Mouse (Mus musculus): ENCODE measurements around the gene Gpr171. TPM values are rescaled to one million over a fixed set of nuclear protein-coding genes. Genes with fewer than 3 reads are reported as not detected.
"Not testable (repeated sequence)": the region's sequence is repeated elsewhere in the genome, so short reads cannot be mapped to it uniquely, and the experiment has no call there.

Gene Gpr171
- polyA plus RNA-seq (2011; ENCODE audit: insufficient read depth, insufficient read length, low replicate concordance, missing spikeins) = 2.6 and 5.0 TPM in 2 replicates

- no peak for TF ChIP-seq POLR2A (IDR thresholded peaks at IDR 0.05; ENCODE audit: borderline replicate concordance, control insufficient read depth, low read depth, low read length)
- no peak for TF ChIP-seq CTCF (IDR thresholded peaks at IDR 0.05; ENCODE audit: control insufficient read depth, insufficient read depth, low read length)
- Histone ChIP-seq H3K27ac (ENCODE audit: control insufficient read depth, insufficient read depth, low read depth, low read length, poor library complexity) (peak within 1 kb of the TSS; percentile 95), H3K4me1 (ENCODE audit: control insufficient read depth, insufficient read depth, low read length) (no peaks in the 10 kb centered on the region; the same call in 1 of the 2 replicates), H3K4me3 (replicated peaks; ENCODE audit: control insufficient read depth, low read depth, low read length) (peak within 1 kb of the TSS; percentile 55)
- WGBS = 12% methylated on average over 6 of the region's 6 CpGs
Measured at GRCm38 (mm10) chr3:59101218-59101986, at the start of gene Gpr171. Gpr171 (minus strand) TSS chr3:59101821.

- TF ChIP-seq POLR2A (IDR thresholded peaks at IDR 0.05; ENCODE audit: borderline replicate concordance, control insufficient read depth, low read depth, low read length) (no peak), CTCF (IDR thresholded peaks at IDR 0.05; ENCODE audit: control insufficient read depth, insufficient read depth, low read length) (no peak)
- 89% methylated on average over 2 of the region's 2 CpGs for WGBS
- Histone ChIP-seq H3K4me1 (ENCODE audit: control insufficient read depth, insufficient read depth, low read length) (no peaks in the 10 kb centered on the region; the same call in 1 of the 2 replicates), H3K4me3 (replicated peaks; ENCODE audit: control insufficient read depth, low read depth, low read length) (no peak overlapping the region), H3K27ac (ENCODE audit: control insufficient read depth, insufficient read depth, low read depth, low read length, poor library complexity) (no peak overlapping the region)
Measured at GRCm38 (mm10) chr3:59150624-59151023, 49.0 kb upstream of the Gpr171 start.

- Histone ChIP-seq H3K4me1 (ENCODE audit: control insufficient read depth, insufficient read depth, low read length) (no peaks in the 10 kb centered on the region; the same call in 1 of the 2 replicates), H3K27ac (ENCODE audit: control insufficient read depth, insufficient read depth, low read depth, low read length, poor library complexity) (no peak overlapping the region), H3K4me3 (replicated peaks; ENCODE audit: control insufficient read depth, low read depth, low read length) (no peak overlapping the region)
- TF ChIP-seq CTCF (IDR thresholded peaks at IDR 0.05; ENCODE audit: control insufficient read depth, insufficient read depth, low read length) = no peak
- TF ChIP-seq POLR2A (IDR thresholded peaks at IDR 0.05; ENCODE audit: borderline replicate concordance, control insufficient read depth, low read depth, low read length) = no peak
Measured at GRCm38 (mm10) chr3:59149646-59150045, 48.0 kb upstream of the Gpr171 start.

- no peak overlapping the region for H3K4me3 ChIP-seq (replicated peaks; ENCODE audit: control insufficient read depth, low read depth, low read length)
- no peak overlapping the region for H3K27ac ChIP-seq (ENCODE audit: control insufficient read depth, insufficient read depth, low read depth, low read length, poor library complexity)
- TF ChIP-seq CTCF (IDR thresholded peaks at IDR 0.05; ENCODE audit: control insufficient read depth, insufficient read depth, low read length) (no peak), POLR2A (IDR thresholded peaks at IDR 0.05; ENCODE audit: borderline replicate concordance, control insufficient read depth, low read depth, low read length) (no peak)
- no peaks in the 10 kb centered on the region for H3K4me1 ChIP-seq (ENCODE audit: control insufficient read depth, insufficient read depth, low read length)
- 82% methylated on average over 5 of the region's 5 CpGs for WGBS
Measured at GRCm38 (mm10) chr3:59145194-59145593, 43.6 kb upstream of the Gpr171 start.

GRCm38 (mm10) chr3:59141507-59142305, 40.1 kb upstream of the Gpr171 start:
- TF ChIP-seq POLR2A (IDR thresholded peaks at IDR 0.05; ENCODE audit: borderline replicate concordance, control insufficient read depth, low read depth, low read length) = no peak
- 77% methylated on average over 8 of the region's 8 CpGs for WGBS
- no peak overlapping the region for H3K27ac ChIP-seq (ENCODE audit: control insufficient read depth, insufficient read depth, low read depth, low read length, poor library complexity)
- no peak overlapping the region for H3K4me3 ChIP-seq (replicated peaks; ENCODE audit: control insufficient read depth, low read depth, low read length)
- no peaks in the 10 kb centered on the region for H3K4me1 ChIP-seq (ENCODE audit: control insufficient read depth, insufficient read depth, low read length)

GRCm38 (mm10) chr3:59140941-59141340, 39.3 kb upstream of the Gpr171 start:
- not testable (repeated sequence) for H3K4me1 ChIP-seq (ENCODE audit: control insufficient read depth, insufficient read depth, low read length); H3K4me3 ChIP-seq (replicated peaks; ENCODE audit: control insufficient read depth, low read depth, low read length)
- 84% methylated on average over 4 of the region's 4 CpGs for WGBS

GRCm38 (mm10) chr3:59140115-59140514, 38.5 kb upstream of the Gpr171 start:
- Histone ChIP-seq H3K27ac (ENCODE audit: control insufficient read depth, insufficient read depth, low read depth, low read length, poor library complexity) (no peak overlapping the region), H3K4me1 (ENCODE audit: control insufficient read depth, insufficient read depth, low read length) (no peaks in the 10 kb centered on the region), H3K4me3 (replicated peaks; ENCODE audit: control insufficient read depth, low read depth, low read length) (no peak overlapping the region)
- TF ChIP-seq POLR2A (IDR thresholded peaks at IDR 0.05; ENCODE audit: borderline replicate concordance, control insufficient read depth, low read depth, low read length) (no peak), CTCF (IDR thresholded peaks at IDR 0.05; ENCODE audit: control insufficient read depth, insufficient read depth, low read length) (no peak)
- 94% methylated on average over 2 of the region's 2 CpGs for WGBS

More at GRCm38 (mm10) chr3:59140941-59141340, 39.3 kb upstream of the Gpr171 start:
- H3K27ac ChIP-seq (ENCODE audit: control insufficient read depth, insufficient read depth, low read depth, low read length, poor library complexity) = not testable (repeated sequence)

- Histone ChIP-seq H3K4me1 (ENCODE audit: control insufficient read depth, insufficient read depth, low read length) (no peaks in the 10 kb centered on the region; the same call in 1 of the 2 replicates), H3K4me3 (replicated peaks; ENCODE audit: control insufficient read depth, low read depth, low read length) (no peak overlapping the region), H3K27ac (ENCODE audit: control insufficient read depth, insufficient read depth, low read depth, low read length, poor library complexity) (no peak overlapping the region)
- TF ChIP-seq CTCF (IDR thresholded peaks at IDR 0.05; ENCODE audit: control insufficient read depth, insufficient read depth, low read length) = no peak
- TF ChIP-seq POLR2A (IDR thresholded peaks at IDR 0.05; ENCODE audit: borderline replicate concordance, control insufficient read depth, low read depth, low read length) = no peak
Measured at GRCm38 (mm10) chr3:59139651-59140051, 38.0 kb upstream of the Gpr171 start.

Data from bone marrow, adult 2 months (tissue).